Mouse (Mus musculus): ENCODE data around the gene Rasgef1b. TPM values are rescaled to one million over a fixed set of nuclear protein-coding genes. Genes with fewer than 3 reads are reported as not detected.

Rasgef1b gene
- polyA plus RNA-seq, 2 experiments, result 4.3 to 9.2 TPM

DNA sequence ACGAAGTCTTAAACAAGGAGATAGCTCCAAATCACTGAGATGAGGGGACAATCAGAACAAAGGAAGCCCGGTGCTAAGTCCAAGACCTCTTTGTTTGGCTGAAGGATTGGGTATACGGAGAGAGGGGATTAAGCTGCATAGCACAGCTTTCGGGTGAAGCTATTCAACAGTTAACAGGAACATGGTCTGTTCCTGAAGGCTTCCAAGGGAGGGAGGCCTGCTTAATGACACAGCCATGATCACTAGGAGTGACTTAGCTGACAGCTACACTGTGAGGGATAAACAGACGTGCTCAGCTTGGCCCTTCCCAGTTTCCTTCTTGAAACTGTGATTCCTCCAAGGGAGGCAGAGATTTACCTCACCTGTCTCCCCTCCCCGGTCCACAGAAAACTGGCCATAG is 41.0 kb downstream of the Rasgef1b start:
- DNase-seq (ENCODE audit: low spot score) (no peak), ATAC-seq (ENCODE audit: low FRiP score, low read depth) (no peak)
- Histone ChIP-seq H3K4me2 (replicated peaks; ENCODE audit: low read depth, low read length, severe bottlenecking) (no peak overlapping the region), H3K27me3 (ENCODE audit: control insufficient read depth, insufficient read depth, low read length) (no peaks in the 10 kb centered on the region), H3K4me1 (ENCODE audit: control insufficient read depth, insufficient read depth, low read length) (no peaks in the 10 kb centered on the region), H3K4me3 (replicated peaks; ENCODE audit: low read length) (no peak overlapping the region), H3K9ac (ENCODE audit: low read depth, low read length, severe bottlenecking) (no peak overlapping the region), H3K27ac (replicated peaks; ENCODE audit: low read depth, low read length) (no peak overlapping the region), H3K9me3 (ENCODE audit: control insufficient read depth, low read length) (no peaks in the 10 kb centered on the region), H3K36me3 (ENCODE audit: control insufficient read depth, insufficient read depth, low read length) (no peaks in the 10 kb centered on the region)
- TF ChIP-seq POLR2A (IDR thresholded peaks at IDR 0.05; ENCODE audit: borderline replicate concordance, extremely low read depth, insufficient read depth, insufficient read length), result no peak
- WGBS, result 42% methylated on average over 6 of the region's 6 CpGs

DNA sequence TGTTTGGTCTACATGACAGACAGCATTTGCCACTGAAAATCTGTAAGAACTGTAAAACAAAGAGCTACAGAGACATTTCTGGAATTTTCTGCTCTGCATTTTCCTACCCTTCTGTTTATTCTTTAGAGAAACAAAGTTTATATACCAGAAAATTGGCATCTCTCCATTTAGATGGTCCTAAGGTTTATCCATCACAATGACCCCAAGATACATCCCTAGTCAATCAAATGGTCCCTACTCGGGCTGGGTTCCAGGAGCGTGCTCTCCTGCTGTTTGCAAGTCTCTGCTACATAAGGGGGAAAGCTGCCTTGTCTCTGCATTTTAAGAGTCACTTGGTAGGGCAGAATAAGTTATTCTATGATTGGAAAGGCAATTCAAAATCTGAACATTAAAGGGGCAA is 44.8 kb downstream of the Rasgef1b start:
- no peak overlapping the region for H3K27ac ChIP-seq (replicated peaks; ENCODE audit: low read depth, low read length)
- no peaks in the 10 kb centered on the region for H3K9me3 ChIP-seq (ENCODE audit: control insufficient read depth, low read length)
- TF ChIP-seq POLR2A (IDR thresholded peaks at IDR 0.05; ENCODE audit: borderline replicate concordance, extremely low read depth, insufficient read depth, insufficient read length), result no peak
- H3K4me1 ChIP-seq (ENCODE audit: control insufficient read depth, insufficient read depth, low read length), result no peaks in the 10 kb centered on the region
- H3K27me3 ChIP-seq (ENCODE audit: control insufficient read depth, insufficient read depth, low read length), result no peaks in the 10 kb centered on the region
- no peak overlapping the region for H3K9ac ChIP-seq (ENCODE audit: low read depth, low read length, severe bottlenecking)
- no peak overlapping the region for H3K4me3 ChIP-seq (replicated peaks; ENCODE audit: low read length)
- ATAC-seq (ENCODE audit: low FRiP score, low read depth) (no peak), DNase-seq (ENCODE audit: low spot score) (no peak)
- H3K4me2 ChIP-seq (replicated peaks; ENCODE audit: low read depth, low read length, severe bottlenecking), result no peak overlapping the region
- WGBS, result 46% methylated on average over 2 of the region's 2 CpGs
- no peaks in the 10 kb centered on the region for H3K36me3 ChIP-seq (ENCODE audit: control insufficient read depth, insufficient read depth, low read length)

DNA sequence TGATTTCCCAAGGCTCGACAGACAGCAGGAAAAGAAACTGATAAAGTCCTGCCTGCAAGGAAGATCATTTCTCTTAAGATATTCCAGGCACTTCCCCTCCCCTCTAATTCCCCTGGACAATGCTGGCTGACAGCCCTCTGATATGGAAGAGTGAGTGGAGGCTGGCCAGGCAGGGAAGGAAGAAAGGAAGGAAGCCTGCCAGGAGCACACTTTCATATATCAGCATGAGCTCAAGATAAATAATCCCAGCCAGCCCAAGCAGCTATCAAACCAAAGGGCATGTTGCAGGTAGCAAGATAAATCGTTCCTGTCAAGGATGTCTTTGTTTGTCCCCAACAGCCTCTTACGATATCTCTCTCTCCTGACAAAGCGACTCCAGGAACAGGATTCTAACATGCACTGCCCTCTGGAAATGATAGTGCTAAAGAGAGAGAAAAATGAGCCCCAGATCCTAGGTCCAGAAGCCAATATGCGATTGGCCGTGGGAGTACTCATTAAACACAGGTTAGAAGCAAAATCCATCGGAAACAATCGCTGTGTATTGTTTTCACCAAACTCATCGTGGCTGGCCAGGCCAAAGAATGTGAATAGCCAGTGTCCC is 58.8 kb downstream of the Rasgef1b start:
- no peak overlapping the region for H3K27ac ChIP-seq (replicated peaks; ENCODE audit: low read depth, low read length)
- ATAC-seq (ENCODE audit: low FRiP score, low read depth) (no peak), DNase-seq (ENCODE audit: low spot score) (no peak)
- H3K27me3 ChIP-seq (ENCODE audit: control insufficient read depth, insufficient read depth, low read length), result no peaks in the 10 kb centered on the region
- H3K4me1 ChIP-seq (ENCODE audit: control insufficient read depth, insufficient read depth, low read length), result no peaks in the 10 kb centered on the region
- no peak overlapping the region for H3K4me2 ChIP-seq (replicated peaks; ENCODE audit: low read depth, low read length, severe bottlenecking)
- 0 out of 2 replicates have a peak, but pooled peaks cover 3% of the 10 kb centered on the region for H3K9me3 ChIP-seq (ENCODE audit: control insufficient read depth, low read length)
- no peak for TF ChIP-seq POLR2A (IDR thresholded peaks at IDR 0.05; ENCODE audit: borderline replicate concordance, extremely low read depth, insufficient read depth, insufficient read length)
- no peak overlapping the region for H3K9ac ChIP-seq (ENCODE audit: low read depth, low read length, severe bottlenecking)
- H3K36me3 ChIP-seq (ENCODE audit: control insufficient read depth, insufficient read depth, low read length), result no peaks in the 10 kb centered on the region
- H3K4me3 ChIP-seq (replicated peaks; ENCODE audit: low read length), result no peak overlapping the region
- 77% methylated on average over 9 of the region's 9 CpGs for WGBS

DNA sequence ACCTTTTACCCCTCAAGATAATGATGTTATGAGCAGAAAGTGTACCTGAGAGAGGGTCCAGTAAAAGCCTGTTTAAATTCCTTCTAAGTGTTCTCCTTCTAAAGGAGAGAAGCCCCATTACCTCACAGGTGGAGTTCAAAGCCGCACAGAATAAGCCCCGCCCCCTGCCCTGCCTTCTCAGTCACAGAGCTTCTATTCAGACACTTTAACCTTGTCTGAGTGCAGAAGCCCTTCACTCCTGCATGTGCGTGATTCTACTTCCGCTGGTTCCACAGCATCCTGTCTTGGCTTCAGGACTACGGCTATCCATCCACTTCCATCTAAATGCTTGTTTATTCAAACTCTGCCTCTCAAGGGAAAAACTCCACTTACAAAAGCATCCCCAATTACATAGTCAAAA is 72.8 kb downstream of the Rasgef1b start:
- 60% methylated on average over 5 of the region's 5 CpGs for whole genome bisulfite sequencing
- Histone ChIP-seq H3K27me3 (ENCODE audit: control insufficient read depth, insufficient read depth, low read length) (no peaks in the 10 kb centered on the region), H3K4me2 (replicated peaks; ENCODE audit: low read depth, low read length, severe bottlenecking) (no peak overlapping the region), H3K36me3 (ENCODE audit: control insufficient read depth, insufficient read depth, low read length) (no peaks in the 10 kb centered on the region), H3K9ac (ENCODE audit: low read depth, low read length, severe bottlenecking) (no peak overlapping the region), H3K9me3 (ENCODE audit: control insufficient read depth, low read length) (no peaks in the 10 kb centered on the region), H3K27ac (replicated peaks; ENCODE audit: low read depth, low read length) (no peak overlapping the region), H3K4me1 (ENCODE audit: control insufficient read depth, insufficient read depth, low read length) (no peaks in the 10 kb centered on the region), H3K4me3 (replicated peaks; ENCODE audit: low read length) (no peak overlapping the region)
- no peak for ATAC-seq (ENCODE audit: low FRiP score, low read depth)
- no peak for DNase-seq (ENCODE audit: low spot score)
- no peak for TF ChIP-seq POLR2A (IDR thresholded peaks at IDR 0.05; ENCODE audit: borderline replicate concordance, extremely low read depth, insufficient read depth, insufficient read length)

DNA sequence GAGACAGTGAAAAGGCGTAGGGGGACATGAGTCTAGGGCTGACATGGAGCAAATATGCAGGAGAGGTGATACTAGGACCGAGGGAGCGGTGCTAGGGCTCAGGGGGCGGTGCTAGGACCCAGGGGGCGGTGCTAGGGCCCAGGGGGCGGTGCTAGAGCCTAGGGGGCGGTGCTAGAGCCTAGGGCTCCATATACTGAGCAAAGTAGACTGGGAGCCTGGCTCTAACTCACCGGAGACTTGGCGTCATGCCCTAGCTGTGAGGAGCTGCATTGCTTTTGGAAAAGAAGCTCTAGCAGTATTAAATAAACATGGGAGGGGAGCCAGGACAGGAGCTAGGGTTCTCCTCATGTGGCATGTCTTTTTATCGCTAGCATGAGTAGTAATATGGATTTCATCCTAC is 75.9 kb downstream of the Rasgef1b start:
- WGBS, result 77% methylated on average over 10 of the region's 10 CpGs
- TF ChIP-seq POLR2A (IDR thresholded peaks at IDR 0.05; ENCODE audit: borderline replicate concordance, extremely low read depth, insufficient read depth, insufficient read length), result no peak

DNA sequence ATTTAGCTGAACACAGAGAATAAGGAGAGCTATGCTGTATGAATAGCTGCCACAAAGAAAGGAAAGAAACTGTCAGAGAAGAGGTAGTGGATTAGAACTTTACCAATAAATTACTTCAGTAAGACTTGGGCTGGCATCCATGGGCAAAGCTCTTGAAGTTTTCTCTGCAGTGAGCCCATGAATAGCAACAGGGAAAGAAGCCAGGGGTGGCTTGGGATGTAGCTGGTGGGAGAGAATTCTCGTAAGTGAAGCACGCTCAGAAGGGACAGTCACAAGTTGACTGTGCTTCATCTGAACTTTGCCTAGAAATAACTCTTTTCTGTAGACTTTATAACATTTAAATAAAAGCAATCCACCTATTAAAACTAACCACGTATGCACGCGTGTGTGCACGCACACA is 87.5 kb downstream of the Rasgef1b start:
- Histone ChIP-seq H3K36me3 (ENCODE audit: control insufficient read depth, insufficient read depth, low read length) (no peaks in the 10 kb centered on the region), H3K27me3 (ENCODE audit: control insufficient read depth, insufficient read depth, low read length) (no peaks in the 10 kb centered on the region), H3K27ac (replicated peaks; ENCODE audit: low read depth, low read length) (no peak overlapping the region), H3K4me3 (replicated peaks; ENCODE audit: low read length) (no peak overlapping the region), H3K9me3 (ENCODE audit: control insufficient read depth, low read length) (no peaks in the 10 kb centered on the region), H3K4me2 (replicated peaks; ENCODE audit: low read depth, low read length, severe bottlenecking) (no peak overlapping the region), H3K4me1 (ENCODE audit: control insufficient read depth, insufficient read depth, low read length) (no peaks in the 10 kb centered on the region), H3K9ac (ENCODE audit: low read depth, low read length, severe bottlenecking) (no peak overlapping the region)
- 59% methylated on average over 6 of the region's 6 CpGs for WGBS
- no peak for TF ChIP-seq POLR2A (IDR thresholded peaks at IDR 0.05; ENCODE audit: borderline replicate concordance, extremely low read depth, insufficient read depth, insufficient read length)
- ATAC-seq (ENCODE audit: low FRiP score, low read depth) (no peak), DNase-seq (ENCODE audit: low spot score) (no peak)

More for the DNA sequence above, 75.9 kb downstream of the Rasgef1b start:
- no peak overlapping the region for H3K4me3 ChIP-seq (replicated peaks; ENCODE audit: low read length)
- H3K4me2 ChIP-seq (replicated peaks; ENCODE audit: low read depth, low read length, severe bottlenecking), result no peak overlapping the region
- H3K9me3 ChIP-seq (ENCODE audit: control insufficient read depth, low read length), result no peaks in the 10 kb centered on the region
- DNase-seq (ENCODE audit: low spot score) (no peak), ATAC-seq (ENCODE audit: low FRiP score, low read depth) (no peak)
- H3K4me1 ChIP-seq (ENCODE audit: control insufficient read depth, insufficient read depth, low read length), result no peaks in the 10 kb centered on the region
- no peaks in the 10 kb centered on the region for H3K36me3 ChIP-seq (ENCODE audit: control insufficient read depth, insufficient read depth, low read length)
- no peaks in the 10 kb centered on the region for H3K27me3 ChIP-seq (ENCODE audit: control insufficient read depth, insufficient read depth, low read length)
- H3K9ac ChIP-seq (ENCODE audit: low read depth, low read length, severe bottlenecking), result no peak overlapping the region
- H3K27ac ChIP-seq (replicated peaks; ENCODE audit: low read depth, low read length), result no peak overlapping the region
